Mouse (Mus musculus) ES-E14 (cell line): ENCODE measurements around the gene Ptk7.

Source experiments
- HCFC1 ChIP-seq: IDR thresholded peaks from 2 replicates; pipeline ENCODE4 v1.6.1; 2012; ENCODE audit warnings: low read length, inconsistent platforms, borderline replicate concordance; ENCODE audit not compliant: insufficient read depth
- MAFK ChIP-seq: IDR thresholded peaks from 2 replicates; pipeline ENCODE4 v1.6.1; 2014; ENCODE audit warnings: mild to moderate bottlenecking, low read depth, low read length, inconsistent platforms; ENCODE audit not compliant: insufficient read depth
- ZC3H11A ChIP-seq: IDR thresholded peaks from 2 replicates; pipeline ENCODE4 v1.6.1; 2012; ENCODE audit warnings: low read depth, mild to moderate bottlenecking, inconsistent platforms, low read length, borderline replicate concordance
- ZNF384 ChIP-seq: IDR thresholded peaks from 2 replicates; pipeline ENCODE4 v1.6.1; 2012; ENCODE audit warnings: low read depth, low read length, inconsistent platforms

DNA sequence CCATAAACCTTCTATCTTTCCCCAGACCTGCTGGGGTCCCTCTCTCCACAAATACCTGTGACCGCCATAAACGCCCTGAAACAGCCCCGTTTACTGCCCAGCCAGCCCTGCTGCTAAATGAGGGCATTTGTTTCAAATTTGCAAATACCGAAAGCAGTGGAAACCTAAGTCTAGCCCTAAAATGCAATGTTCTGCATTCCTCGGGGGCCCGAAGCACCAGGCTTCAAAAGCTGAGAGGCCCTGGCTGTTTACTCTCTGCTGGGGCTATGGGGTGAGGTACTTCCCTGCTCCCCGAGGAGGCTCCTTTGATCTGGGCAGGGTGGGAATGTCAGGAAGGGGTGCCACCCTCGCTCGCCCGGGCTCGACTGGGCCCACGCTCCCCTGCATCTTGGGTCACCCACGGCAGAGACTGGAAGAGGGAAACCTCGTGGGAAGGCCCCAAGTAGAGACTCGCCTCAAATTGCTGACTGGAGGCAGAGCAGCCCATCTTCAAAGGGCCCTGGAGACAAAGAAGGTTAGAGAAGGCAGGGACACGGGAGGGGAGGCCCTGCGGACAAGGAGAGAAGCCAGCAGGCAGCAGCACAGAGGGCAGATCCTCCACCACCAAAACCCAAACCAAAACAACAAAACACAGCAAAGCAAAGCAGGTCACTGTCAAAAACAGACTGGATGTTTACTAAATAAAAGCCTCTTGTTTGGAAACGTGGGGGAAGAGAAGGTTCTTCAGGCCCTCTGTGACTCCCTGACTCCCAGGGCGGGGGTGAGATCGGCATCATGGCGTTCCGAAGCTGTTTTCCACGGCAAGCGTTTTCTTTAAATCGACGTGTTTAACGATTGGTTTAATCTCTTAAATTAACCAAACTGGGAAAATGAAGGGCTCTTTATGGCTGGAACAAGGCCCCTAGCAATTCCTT lies 10.3 kb downstream of the Ptk7 start:
- TF ChIP-seq MAFK (no peak), ZNF384 (no peak), ZC3H11A (no peak), HCFC1 (no peak)
